Mouse (Mus musculus) E14TG2a.4 (cell line): ENCODE measurements around the gene Hal.

ENCODE experiments used
- CTCF ChIP-seq: conservative IDR thresholded peaks from 2 replicates; pipeline ENCODE4 v1.5.1; 2014; ENCODE audit warnings: low read length
- NANOG ChIP-seq: IDR thresholded peaks from 2 replicates; pipeline ENCODE4 v1.6.1; 2014; ENCODE audit warnings: borderline replicate concordance, low read length, mixed read lengths
- POU5F1 ChIP-seq: IDR thresholded peaks from 2 replicates; pipeline ENCODE4 v1.6.1; 2014; ENCODE audit warnings: low read length, borderline replicate concordance

DNA sequence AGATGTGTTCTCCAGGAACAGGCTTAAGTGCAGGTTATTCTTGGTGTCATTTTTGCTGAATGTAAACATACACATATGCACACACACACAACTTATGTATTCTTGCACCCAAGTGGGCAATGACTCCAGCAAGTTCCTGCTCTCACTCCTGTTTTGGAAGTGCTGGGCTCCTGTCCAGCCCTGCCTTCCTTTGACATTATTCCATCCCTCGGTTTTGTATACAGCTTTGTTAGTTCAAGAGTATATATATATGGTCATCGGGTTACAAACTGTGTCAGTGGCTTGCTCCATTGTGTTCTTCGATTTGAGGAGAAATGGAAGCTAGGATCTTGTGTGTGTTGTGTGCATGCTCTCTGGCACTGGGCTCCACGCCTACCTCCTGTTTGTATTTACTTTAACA lies 29.6 kb downstream of the Hal start:
- no peak for TF ChIP-seq CTCF
- no peak for TF ChIP-seq NANOG
- no peak for TF ChIP-seq POU5F1
